Mouse (Mus musculus) megakaryocyte, embryonic 14.5 days (primary cell): ENCODE results near the gene Ctnna3.

Source experiments
- FLI1 ChIP-seq: IDR thresholded peaks from 2 replicates; pipeline ENCODE4 v1.6.1; 2012; ENCODE audit warnings: low read length, inconsistent platforms, mixed read lengths
- GATA1 ChIP-seq: IDR thresholded peaks from 3 replicates; pipeline ENCODE4 v1.6.1; 2012; ENCODE audit warnings: mixed read lengths, low read length, inconsistent platforms, borderline replicate concordance

- TF ChIP-seq GATA1, result no peak
- no peak for TF ChIP-seq FLI1
These were observed 656.3 kb downstream of the Ctnna3 start for GRCm38 (mm10) chr10:64086183-64086566.
